Mouse (Mus musculus) liver, embryonic 12.5 days (tissue): ENCODE results near the gene 1700088E04Rik. TPM values are rescaled to one million over a fixed set of nuclear protein-coding genes. Genes with fewer than 3 reads are reported as not detected.

Source experiments
- ATAC-seq: fragments of 200-750 bp; cut with Nextera tagmentation; 2 replicates; pipeline ENCODE4 v1.8.0; 2017; ENCODE audit warnings: moderate number of reproducible peaks, mild to moderate bottlenecking, moderate library complexity
- H3K27ac ChIP-seq: fragments of 300-500 bp; sonication (generic); 2 replicates; pipeline ENCODE4 v1.5.1; 2016; ENCODE audit warnings: mild to moderate bottlenecking
- H3K27me3 ChIP-seq: fragments of 300-500 bp; sonication (generic); replicated peaks from 2 replicates; pipeline ENCODE4 v1.6.1; 2016; ENCODE audit warnings: mild to moderate bottlenecking, moderate library complexity
- H3K36me3 ChIP-seq: fragments of 300-500 bp; sonication (generic); 2 replicates; pipeline ENCODE4 v1.6.1; 2016; ENCODE audit warnings: mild to moderate bottlenecking, moderate library complexity
- H3K4me1 ChIP-seq: fragments of 300-500 bp; sonication (generic); 2 replicates; pipeline ENCODE4 v1.6.1; 2016
- H3K4me2 ChIP-seq: fragments of 300-500 bp; sonication (generic); 2 replicates; pipeline ENCODE4 v1.6.1; 2016; ENCODE audit warnings: mild to moderate bottlenecking, moderate library complexity
- H3K4me3 ChIP-seq: fragments of 300-500 bp; sonication (generic); 2 replicates; pipeline ENCODE4 v1.5.1; 2016; ENCODE audit warnings: mild to moderate bottlenecking, moderate library complexity
- H3K9ac ChIP-seq: fragments of 300-500 bp; sonication (generic); 2 replicates; pipeline ENCODE4 v1.6.1; 2016; ENCODE audit warnings: mild to moderate bottlenecking, moderate library complexity
- H3K9me3 ChIP-seq: fragments of 300-500 bp; sonication (generic); replicated peaks from 2 replicates; pipeline ENCODE4 v1.6.1; 2016; ENCODE audit warnings: mild to moderate bottlenecking, moderate library complexity
- WGBS: fragments of 180-500 bp; shearing (Covaris S2); methylation state at CpG from one replicate; pipeline ENCODE4 v1.1.7; 2016; ENCODE audit not compliant: insufficient replicate concordance; 5-methylcytosine and 5-hydroxymethylcytosine counted together
- polyA plus RNA-seq: library from polyadenylated mRNA; unstranded; fragments of >200 nt; fragmentation: Nextera tagmentation; extraction: Ambion mirVana; gene quantifications from 2 replicates; pipeline ENCODE4 v1.2.1, GENCODE M21; 2016

1700088E04Rik gene
- polyA plus RNA-seq = 0.86 and 1.0 TPM in 2 replicates

DNA sequence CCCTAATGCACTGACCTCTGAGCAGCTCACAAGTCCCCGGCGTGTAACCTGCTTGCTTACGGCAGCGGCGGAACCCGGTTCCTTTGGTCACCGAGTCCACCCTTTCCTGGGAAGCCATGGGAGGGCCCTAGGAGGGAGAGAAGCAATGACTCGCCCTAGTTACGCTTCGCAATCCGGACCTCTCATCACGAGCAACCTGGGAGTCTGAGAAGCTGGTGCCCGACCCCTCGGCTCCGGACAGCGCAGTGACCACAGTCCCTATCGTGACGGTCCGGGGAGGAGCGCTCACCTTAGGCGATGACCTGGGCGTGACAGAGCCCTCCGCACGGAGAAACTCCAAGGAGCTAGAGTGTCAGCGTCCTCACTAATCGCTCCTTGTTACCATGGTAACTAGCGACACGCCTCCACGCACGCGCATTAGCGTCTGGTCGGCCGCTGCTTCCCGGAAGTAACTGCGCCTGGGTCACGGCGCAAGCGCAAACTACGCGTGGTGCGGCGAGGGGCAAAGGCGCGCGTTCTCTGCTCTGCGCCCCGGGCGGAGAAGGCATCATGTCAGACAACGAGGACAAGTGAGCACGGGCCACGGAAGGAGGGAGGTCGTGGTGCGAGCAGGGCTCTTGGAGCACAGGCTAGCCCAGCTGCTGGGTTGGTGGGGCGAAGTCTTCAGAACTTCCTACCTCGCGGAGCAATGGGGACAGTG lies at the start of gene 1700088E04Rik, which contains the start of gene Polr2f:
TSS of gene 1700088E04Rik (minus strand) at position 388 of the 700 bp plus-strand sequence.
TSS of gene Polr2f (plus strand) at position 144 of the 700 bp plus-strand sequence.
- H3K27me3 ChIP-seq = peaks cover 10% of the 10 kb centered on the region; the same call in 1 of the 2 replicates
- WGBS = under 1% methylated on average over 57 of the region's 57 CpGs

DNA sequence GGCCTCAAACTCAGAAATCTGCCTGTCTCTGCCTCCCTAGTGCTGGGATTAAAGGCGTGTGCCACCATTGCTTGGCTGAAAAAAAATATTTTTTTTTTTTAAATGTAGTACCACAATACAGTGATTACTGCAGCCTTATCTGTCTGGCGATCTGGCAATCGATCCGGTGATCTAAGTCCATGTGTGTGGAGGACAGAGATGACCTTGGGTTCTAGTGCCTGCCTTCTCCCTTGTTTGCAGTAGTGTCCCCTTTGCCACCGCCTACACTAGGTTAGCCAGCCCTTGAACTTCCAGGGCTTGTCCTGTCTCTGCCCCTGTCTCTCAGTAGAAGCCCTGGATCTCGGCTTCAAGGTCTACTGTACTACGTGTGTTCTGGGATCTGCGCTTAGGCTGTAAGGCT lies 46.8 kb upstream of the 1700088E04Rik start:
- peak; percentile 15; the same call in 1 of the 2 replicates for ATAC-seq
- no peak overlapping the region for H3K9ac ChIP-seq
- H3K9me3 ChIP-seq = no peaks in the 10 kb centered on the region
- H3K4me3 ChIP-seq = no peak overlapping the region
- H3K27me3 ChIP-seq = peaks cover 10% of the 10 kb centered on the region
- no peak overlapping the region for H3K27ac ChIP-seq
- WGBS = 66% methylated on average over 8 of the region's 8 CpGs
- 0 out of 2 replicates have a peak, but pooled peaks cover under 1% of the 10 kb centered on the region for H3K4me1 ChIP-seq
- H3K36me3 ChIP-seq = no peaks in the 10 kb centered on the region
- no peak overlapping the region for H3K4me2 ChIP-seq

More for the DNA sequence above, at the start of gene 1700088E04Rik, which contains the start of gene Polr2f:
- Histone ChIP-seq H3K9me3 (no peaks in the 10 kb centered on the region), H3K4me1 (peaks cover 25% of the 10 kb centered on the region), H3K9ac (peak within 1 kb of the TSS; percentile 85), H3K27ac (peak within 1 kb of the TSS; percentile 51), H3K4me2 (peak within 1 kb of the TSS; percentile 97), H3K36me3 (peaks cover 29% of the 10 kb centered on the region), H3K4me3 (peak within 1 kb of the TSS; percentile 85)
- ATAC-seq = peak; percentile 87

DNA sequence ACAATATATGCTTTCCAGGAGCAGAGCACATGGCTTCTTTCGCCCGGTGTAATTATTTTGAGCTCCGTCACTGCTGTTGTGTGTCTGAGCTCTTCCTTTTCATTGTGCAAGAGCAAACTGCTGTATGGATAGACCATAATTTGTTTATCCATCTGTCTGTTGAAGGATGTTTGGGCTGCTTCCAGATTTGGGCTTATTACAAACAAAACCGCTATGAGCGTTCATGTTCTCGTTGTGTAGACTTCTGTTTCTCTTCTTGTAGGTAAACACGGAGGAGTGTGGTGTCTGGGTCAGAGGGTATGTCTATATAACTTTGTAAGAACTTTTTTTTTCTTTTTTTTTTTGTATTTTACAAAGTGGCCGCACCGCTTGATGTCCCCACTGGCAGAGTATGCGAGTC lies 44.2 kb upstream of the 1700088E04Rik start:
- Histone ChIP-seq H3K27me3 (peaks cover 15% of the 10 kb centered on the region; the same call in 1 of the 2 replicates), H3K9ac (no peak overlapping the region), H3K27ac (no peak overlapping the region), H3K4me1 (no peaks in the 10 kb centered on the region), H3K36me3 (no peaks in the 10 kb centered on the region), H3K9me3 (no peaks in the 10 kb centered on the region), H3K4me2 (no peak overlapping the region), H3K4me3 (no peak overlapping the region)
- WGBS = 66% methylated on average over 10 of the region's 10 CpGs
- ATAC-seq = no peak

DNA sequence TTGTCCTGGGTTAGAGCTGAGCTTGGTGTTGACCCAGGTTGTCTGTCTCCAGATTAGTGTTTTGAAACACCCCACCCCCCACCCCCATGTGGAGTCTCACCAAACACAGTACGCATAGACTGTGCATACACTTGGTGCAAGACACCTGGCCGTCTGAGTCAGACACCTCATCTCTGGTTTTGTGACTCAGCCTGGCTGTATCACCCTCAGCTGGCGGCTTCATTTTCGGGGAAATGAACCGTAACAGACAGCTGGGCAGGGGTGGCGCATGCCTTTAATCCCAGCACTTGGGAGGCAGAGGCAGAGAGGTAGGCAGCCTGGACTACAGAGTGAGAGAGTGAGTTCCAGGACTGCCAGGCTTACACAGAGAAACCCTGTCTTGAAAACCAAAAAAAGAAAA lies 35.9 kb upstream of the 1700088E04Rik start:
- Histone ChIP-seq H3K4me2 (no peak overlapping the region), H3K9ac (no peak overlapping the region), H3K4me1 (0 out of 2 replicates have a peak, but pooled peaks cover 6% of the 10 kb centered on the region), H3K4me3 (no peak overlapping the region), H3K27me3 (peaks cover 33% of the 10 kb centered on the region), H3K9me3 (no peaks in the 10 kb centered on the region), H3K27ac (no peak overlapping the region), H3K36me3 (no peaks in the 10 kb centered on the region)
- WGBS = 67% methylated on average over 6 of the region's 6 CpGs
- ATAC-seq = no peak

DNA sequence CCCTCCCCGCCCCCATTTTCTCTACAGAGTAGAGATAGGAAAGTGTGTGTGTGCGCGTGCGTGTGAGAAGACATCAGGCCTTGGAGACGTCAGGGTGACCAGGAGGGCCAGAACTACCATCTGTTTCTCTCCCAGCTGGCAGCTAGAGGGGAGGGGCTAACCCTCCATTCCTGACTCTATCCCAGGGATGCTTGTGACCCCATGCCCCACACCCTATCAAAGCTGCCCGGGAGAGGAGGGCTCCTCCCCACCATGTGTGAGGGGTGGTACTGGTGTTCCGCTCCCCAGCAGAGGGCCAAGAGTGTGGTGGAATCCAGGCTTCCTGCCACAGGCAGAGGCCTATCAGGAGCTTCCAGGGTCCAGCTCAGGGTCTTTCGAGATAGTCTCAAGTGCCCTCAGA lies 25.7 kb upstream of the 1700088E04Rik start:
- Histone ChIP-seq H3K27me3 (peaks cover 83% of the 10 kb centered on the region), H3K36me3 (no peaks in the 10 kb centered on the region), H3K27ac (no peak overlapping the region), H3K9ac (no peak overlapping the region), H3K4me1 (no peaks in the 10 kb centered on the region), H3K4me3 (no peak overlapping the region), H3K4me2 (no peak overlapping the region), H3K9me3 (no peaks in the 10 kb centered on the region)
- WGBS = 47% methylated on average over 8 of the region's 8 CpGs
- ATAC-seq = no peak

DNA sequence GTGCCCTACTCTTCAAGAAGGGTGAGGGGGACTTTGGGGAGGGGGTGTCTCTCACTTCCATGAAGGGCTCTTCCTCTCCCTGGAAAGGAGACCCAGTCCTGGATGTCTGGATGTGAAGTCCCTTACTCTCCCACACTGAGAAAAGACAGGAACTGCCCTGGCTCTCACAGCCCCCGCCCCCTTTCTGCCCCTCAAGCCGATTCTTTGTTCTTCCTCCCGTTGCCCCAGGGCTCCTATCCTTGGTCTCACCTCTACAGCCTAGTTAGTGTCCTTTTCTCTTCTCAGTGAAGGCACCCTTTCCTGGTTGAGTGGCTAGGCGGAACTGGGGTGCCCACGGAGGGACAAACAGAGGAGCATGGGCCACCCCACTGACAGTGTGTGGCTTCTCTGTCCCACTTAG lies 24.1 kb upstream of the 1700088E04Rik start, which contains the start of gene Sox10:
TSS of gene Sox10 (minus strand) at position 101 of the 400 bp plus-strand sequence.
- H3K4me2 ChIP-seq = no peak within 1 kb of the TSS
- H3K27me3 ChIP-seq = peaks cover 96% of the 10 kb centered on the region

DNA sequence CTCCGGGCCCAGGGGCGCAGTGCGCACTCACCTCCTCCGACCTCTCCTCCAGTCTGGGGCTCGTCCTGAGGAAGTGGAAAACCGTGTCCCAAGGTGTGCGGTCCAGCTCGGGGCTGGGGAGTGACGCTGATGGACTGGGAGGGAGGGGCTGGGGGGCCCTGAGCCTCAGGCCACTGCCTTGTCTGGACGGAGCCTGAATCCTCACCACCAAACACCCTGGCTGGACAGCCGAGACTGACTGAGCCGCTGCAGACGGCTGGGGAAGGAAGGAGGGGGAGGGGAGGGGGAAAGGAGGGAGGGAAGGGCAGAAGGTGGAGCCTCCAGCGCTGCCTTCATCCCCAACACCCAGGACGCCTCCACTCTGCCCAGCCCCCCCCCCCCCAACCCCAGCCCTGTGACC lies 23.2 kb upstream of the 1700088E04Rik start:
- Histone ChIP-seq H3K9ac (no peak overlapping the region), H3K27me3 (peaks cover 98% of the 10 kb centered on the region), H3K4me2 (no peak overlapping the region), H3K27ac (no peak overlapping the region), H3K9me3 (no peaks in the 10 kb centered on the region), H3K4me3 (no peak overlapping the region), H3K36me3 (no peaks in the 10 kb centered on the region), H3K4me1 (no peaks in the 10 kb centered on the region)
- ATAC-seq = 0 out of 2 replicates have a peak, but pooled peaks have one; percentile 3
- WGBS = 9% methylated on average over 11 of the region's 15 CpGs

More for the DNA sequence above, 24.1 kb upstream of the 1700088E04Rik start, which contains the start of gene Sox10:
- no peak within 1 kb of the TSS for H3K4me3 ChIP-seq
- no peak within 1 kb of the TSS for H3K27ac ChIP-seq
- no peaks in the 10 kb centered on the region for H3K4me1 ChIP-seq
- 41% methylated on average over 5 of the region's 5 CpGs for WGBS
- H3K9ac ChIP-seq = no peak within 1 kb of the TSS
- H3K9me3 ChIP-seq = no peaks in the 10 kb centered on the region
- no peaks in the 10 kb centered on the region for H3K36me3 ChIP-seq
- no peak for ATAC-seq

DNA sequence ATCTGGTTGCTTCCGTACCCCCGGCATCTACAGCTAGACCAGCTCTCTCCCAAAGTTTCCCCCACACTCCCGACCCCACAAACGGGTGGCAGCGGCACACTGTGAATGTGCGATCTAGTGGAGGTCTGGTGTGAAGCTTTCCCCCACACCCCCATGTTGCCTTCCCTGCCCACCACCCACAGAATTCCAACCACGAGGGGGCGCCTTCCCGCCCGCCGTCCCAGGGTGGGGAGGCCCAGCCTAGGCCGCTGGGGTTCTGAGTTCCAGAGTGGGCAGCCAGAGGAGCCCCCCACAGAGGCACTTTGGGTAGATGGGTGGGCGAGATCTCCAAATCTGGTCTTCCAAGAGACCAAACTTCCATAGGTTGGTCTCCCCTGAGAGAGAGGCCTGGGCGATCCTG lies 21.8 kb upstream of the 1700088E04Rik start:
- Histone ChIP-seq H3K36me3 (no peaks in the 10 kb centered on the region), H3K4me2 (no peak overlapping the region), H3K27ac (no peak overlapping the region), H3K9ac (no peak overlapping the region), H3K4me1 (no peaks in the 10 kb centered on the region), H3K4me3 (no peak overlapping the region), H3K9me3 (no peaks in the 10 kb centered on the region), H3K27me3 (peaks cover 98% of the 10 kb centered on the region)
- WGBS = 27% methylated on average over 14 of the region's 14 CpGs
- no peak for ATAC-seq

DNA sequence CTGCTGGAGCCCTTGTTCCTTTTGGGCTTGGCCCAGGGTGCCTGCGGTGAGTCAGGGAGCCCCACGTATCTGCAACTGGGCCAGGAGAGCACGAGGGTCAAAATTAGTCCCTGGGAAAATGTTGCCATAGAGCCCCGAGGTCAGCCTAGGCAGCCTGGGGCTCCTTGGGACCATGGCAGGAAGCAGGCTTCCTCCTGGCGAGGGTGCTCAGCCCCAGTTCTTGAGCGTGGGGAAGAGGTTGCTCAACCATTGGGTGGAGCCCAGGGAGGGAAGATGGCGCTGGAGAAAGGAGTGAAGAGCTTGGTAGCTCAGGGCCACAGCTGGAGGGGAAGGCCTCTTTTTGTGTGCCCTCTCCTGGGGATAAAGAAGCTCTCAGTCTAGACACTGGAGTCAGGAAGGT lies 21.2 kb upstream of the 1700088E04Rik start:
- H3K4me1 ChIP-seq = no peaks in the 10 kb centered on the region
- no peaks in the 10 kb centered on the region for H3K36me3 ChIP-seq
- no peak overlapping the region for H3K4me3 ChIP-seq
- H3K27ac ChIP-seq = no peak overlapping the region
- H3K27me3 ChIP-seq = peaks cover 97% of the 10 kb centered on the region
- no peak overlapping the region for H3K9ac ChIP-seq
- no peak for ATAC-seq
- no peaks in the 10 kb centered on the region for H3K9me3 ChIP-seq
- H3K4me2 ChIP-seq = no peak overlapping the region
- 35% methylated on average over 7 of the region's 7 CpGs for WGBS

DNA sequence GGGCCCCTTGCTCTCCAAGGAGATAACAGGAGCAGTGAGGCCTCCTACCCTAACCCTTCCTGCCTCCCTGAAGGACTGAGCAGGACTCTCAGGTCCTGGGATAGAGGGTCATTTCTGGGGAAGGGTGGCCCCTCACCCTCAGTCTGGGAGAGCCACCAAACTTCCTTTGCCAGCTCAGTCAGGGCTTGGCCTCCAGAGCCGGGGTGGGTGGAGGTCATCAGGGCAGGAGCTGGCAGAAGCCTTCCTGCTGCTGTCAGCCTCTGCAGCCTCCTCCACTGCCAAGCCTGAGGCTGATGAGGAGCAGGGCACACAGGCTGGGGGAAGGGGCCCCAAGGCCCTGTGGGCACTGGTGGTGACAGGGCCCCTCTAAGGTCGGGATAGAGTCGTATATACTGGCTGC lies 14.5 kb upstream of the 1700088E04Rik start:
- WGBS = 46% methylated on average over 3 of the region's 3 CpGs
- peaks cover 43% of the 10 kb centered on the region for H3K27me3 ChIP-seq

DNA sequence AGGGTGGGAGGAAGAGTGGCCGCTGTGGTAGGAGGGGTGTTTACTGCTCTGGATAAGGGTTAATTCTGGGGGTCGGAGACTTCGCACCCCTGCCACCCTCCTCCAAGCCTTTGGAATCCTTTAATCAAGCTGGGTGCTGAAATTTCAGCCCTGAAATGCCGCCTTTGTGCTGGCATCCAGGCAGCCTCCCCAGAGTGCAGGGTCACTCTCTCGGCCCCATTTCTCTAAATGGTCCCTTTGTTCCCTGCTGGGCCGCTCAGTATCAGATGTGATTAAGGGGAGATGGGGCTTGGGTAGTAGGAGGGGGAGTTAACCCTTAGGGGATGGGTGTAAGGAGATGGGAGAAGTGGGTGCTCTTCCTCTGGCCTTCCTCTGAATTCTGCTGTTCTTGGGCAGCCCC lies 11.7 kb upstream of the 1700088E04Rik start:
- H3K27ac ChIP-seq = no peak overlapping the region
- WGBS = 79% methylated on average over 6 of the region's 6 CpGs

More for the DNA sequence above, 14.5 kb upstream of the 1700088E04Rik start:
- no peak overlapping the region for H3K9ac ChIP-seq
- H3K4me2 ChIP-seq = no peak overlapping the region
- no peak overlapping the region for H3K4me3 ChIP-seq
- peaks cover 19% of the 10 kb centered on the region for H3K36me3 ChIP-seq
- no peaks in the 10 kb centered on the region for H3K9me3 ChIP-seq
- ATAC-seq = no peak
- H3K4me1 ChIP-seq = peaks cover 13% of the 10 kb centered on the region; the same call in 1 of the 2 replicates
- no peak overlapping the region for H3K27ac ChIP-seq

DNA sequence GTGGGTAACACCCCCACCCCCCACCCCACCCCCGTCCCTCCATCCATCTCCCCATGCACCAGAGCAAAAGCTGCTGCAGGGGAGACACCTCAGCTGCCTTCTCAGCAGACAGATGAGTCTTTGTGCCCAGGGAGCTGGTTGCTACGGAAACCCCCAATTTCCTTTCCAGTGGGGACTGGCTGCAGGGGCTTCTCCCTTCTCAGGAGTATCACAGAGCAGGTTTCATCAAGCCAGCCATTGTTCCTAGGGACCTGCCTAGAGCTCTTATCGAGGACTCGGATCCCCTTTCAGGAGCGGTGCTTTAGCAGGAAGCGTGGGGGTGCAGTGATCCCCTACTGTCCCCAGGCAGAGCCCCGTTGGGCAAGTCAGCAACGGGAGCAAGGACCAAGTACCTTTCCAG lies 10.8 kb upstream of the 1700088E04Rik start:
- Histone ChIP-seq H3K4me2 (no peak overlapping the region), H3K9ac (no peak overlapping the region), H3K9me3 (no peaks in the 10 kb centered on the region), H3K4me1 (peaks cover 13% of the 10 kb centered on the region; the same call in 1 of the 2 replicates), H3K27ac (no peak overlapping the region), H3K4me3 (no peak overlapping the region), H3K36me3 (peaks cover 52% of the 10 kb centered on the region), H3K27me3 (peaks cover 9% of the 10 kb centered on the region)
- no peak for ATAC-seq
- 78% methylated on average over 8 of the region's 8 CpGs for WGBS

More for the DNA sequence above, 11.7 kb upstream of the 1700088E04Rik start:
- Histone ChIP-seq H3K36me3 (peaks cover 44% of the 10 kb centered on the region), H3K9me3 (no peaks in the 10 kb centered on the region), H3K4me1 (peaks cover 13% of the 10 kb centered on the region; the same call in 1 of the 2 replicates), H3K4me2 (no peak overlapping the region), H3K9ac (no peak overlapping the region), H3K4me3 (no peak overlapping the region), H3K27me3 (peaks cover 17% of the 10 kb centered on the region)
- no peak for ATAC-seq
